Mouse (Mus musculus) lung, embryonic 14.5 days (tissue): ENCODE data around the gene Me3. TPM values are rescaled to one million over a fixed set of nuclear protein-coding genes. Genes with fewer than 3 reads are reported as not detected.

Experiments used
- ATAC-seq: fragments of 200-750 bp; cut with Nextera tagmentation; 2 replicates; pipeline ENCODE4 v1.8.0; 2017; ENCODE audit warnings: mild to moderate bottlenecking, moderate TSS enrichment, moderate library complexity; ENCODE audit not compliant: insufficient read depth
- DNase-seq: peaks from one replicate; pipeline ENCODE4 v3.0.0-alpha.2; 2015
- H3K27ac ChIP-seq: fragments of 300-500 bp; sonication (generic); 2 replicates; pipeline ENCODE4 v1.5.1; 2014; ENCODE audit warnings: low read depth, mild to moderate bottlenecking, moderate library complexity
- H3K27me3 ChIP-seq: fragments of 300-500 bp; sonication (generic); 2 replicates; pipeline ENCODE4 v1.6.1; 2014; ENCODE audit warnings: low read length, control low read depth; ENCODE audit not compliant: insufficient read depth
- H3K36me3 ChIP-seq: fragments of 300-500 bp; sonication (generic); 2 replicates; pipeline ENCODE4 v1.6.1; 2014; ENCODE audit warnings: control low read depth; ENCODE audit not compliant: insufficient read depth
- H3K4me1 ChIP-seq: fragments of 300-500 bp; sonication (generic); 2 replicates; pipeline ENCODE4 v1.6.1; 2014; ENCODE audit warnings: antibody characterized with exemption, control low read depth; ENCODE audit not compliant: insufficient read depth
- H3K4me2 ChIP-seq: fragments of 300-500 bp; sonication (generic); 2 replicates; pipeline ENCODE4 v1.6.1; 2014; ENCODE audit warnings: mild to moderate bottlenecking
- H3K4me3 ChIP-seq: fragments of 300-500 bp; sonication (generic); 2 replicates; pipeline ENCODE4 v1.5.1; 2014; ENCODE audit warnings: low read depth, low read length
- H3K9ac ChIP-seq: fragments of 300-500 bp; sonication (generic); 2 replicates; pipeline ENCODE4 v1.6.1; 2014
- H3K9me3 ChIP-seq: fragments of 300-500 bp; sonication (generic); 2 replicates; pipeline ENCODE4 v1.6.1; 2016; ENCODE audit warnings: low read depth, low read length, control low read depth
- CTCF ChIP-seq: IDR thresholded peaks from 2 replicates; pipeline ENCODE4 v1.5.1; 2016; ENCODE audit warnings: antibody characterized with exemption, low read depth
- WGBS: fragments of 180-500 bp; shearing (Covaris S2); extraction: QIAGEN DNeasy Blood & Tissue Kit; methylation state at CpG from one replicate; pipeline ENCODE4 v1.1.7; 2014; 5-methylcytosine and 5-hydroxymethylcytosine counted together
- polyA plus RNA-seq: library from polyadenylated mRNA; unstranded; fragments of >200 nt; fragmentation: Nextera tagmentation; extraction: Ambion mirVana; gene quantifications from 2 replicates; pipeline ENCODE4 v1.2.1, GENCODE M21; 2014

Me3 gene
- polyA plus RNA-seq, 1 experiment from 2014 or later, result 0.84 TPM

- 54% methylated on average over 6 of the region's 6 CpGs for WGBS
- TF ChIP-seq CTCF, result no peak
- ATAC-seq, result peak; percentile 63
- H3K36me3 ChIP-seq, result no peaks in the 10 kb centered on the region
- H3K9ac ChIP-seq, result no peak overlapping the region
- H3K9me3 ChIP-seq, result no peaks in the 10 kb centered on the region
- H3K27me3 ChIP-seq, result no peaks in the 10 kb centered on the region
- H3K4me2 ChIP-seq, result no peak overlapping the region
- DNase-seq, result peak; percentile 7
- no peaks in the 10 kb centered on the region for H3K4me1 ChIP-seq
- H3K4me3 ChIP-seq, result no peak overlapping the region
- H3K27ac ChIP-seq, result peak overlapping the region; percentile 30; the same call in 1 of the 2 replicates
Observed at GRCm38 (mm10) chr7:89640533-89640932, 8.3 kb downstream of the Me3 start.

GRCm38 (mm10) chr7:89640944-89641661, 8.9 kb downstream of the Me3 start:
- Histone ChIP-seq H3K36me3 (no peaks in the 10 kb centered on the region), H3K9me3 (no peaks in the 10 kb centered on the region), H3K4me1 (no peaks in the 10 kb centered on the region), H3K27me3 (no peaks in the 10 kb centered on the region), H3K4me2 (no peak overlapping the region), H3K27ac (peak overlapping the region; percentile 30; the same call in 1 of the 2 replicates), H3K4me3 (no peak overlapping the region), H3K9ac (no peak overlapping the region)
- 26% methylated on average over 8 of the region's 8 CpGs for WGBS
- peak; percentile 87 for ATAC-seq
- TF ChIP-seq CTCF, result no peak
- DNase-seq, result peak; percentile 63

GRCm38 (mm10) chr7:89645015-89645414, 12.8 kb downstream of the Me3 start:
- Histone ChIP-seq H3K9me3 (no peaks in the 10 kb centered on the region), H3K9ac (no peak overlapping the region), H3K4me3 (no peak overlapping the region), H3K27ac (no peak overlapping the region), H3K36me3 (no peaks in the 10 kb centered on the region), H3K27me3 (no peaks in the 10 kb centered on the region), H3K4me1 (no peaks in the 10 kb centered on the region), H3K4me2 (no peak overlapping the region)
- no peak for TF ChIP-seq CTCF
- DNase-seq (no peak), ATAC-seq (no peak)
- WGBS, result 39% methylated on average over 3 of the region's 3 CpGs

GRCm38 (mm10) chr7:89647864-89648263, 15.7 kb downstream of the Me3 start:
- Histone ChIP-seq H3K9me3 (no peaks in the 10 kb centered on the region), H3K4me3 (no peak overlapping the region), H3K27me3 (no peaks in the 10 kb centered on the region), H3K27ac (no peak overlapping the region), H3K4me1 (no peaks in the 10 kb centered on the region), H3K9ac (no peak overlapping the region), H3K4me2 (no peak overlapping the region), H3K36me3 (no peaks in the 10 kb centered on the region)
- no peak for ATAC-seq
- TF ChIP-seq CTCF, result no peak
- no peak for DNase-seq

GRCm38 (mm10) chr7:89657183-89657582, 25.0 kb downstream of the Me3 start:
- 78% methylated on average over 9 of the region's 9 CpGs for WGBS
- H3K27ac ChIP-seq, result no peak overlapping the region
- H3K36me3 ChIP-seq, result no peaks in the 10 kb centered on the region
- no peaks in the 10 kb centered on the region for H3K9me3 ChIP-seq
- DNase-seq (no peak), ATAC-seq (no peak)
- H3K4me3 ChIP-seq, result no peak overlapping the region
- H3K4me1 ChIP-seq, result no peaks in the 10 kb centered on the region
- H3K27me3 ChIP-seq, result no peaks in the 10 kb centered on the region
- no peak overlapping the region for H3K9ac ChIP-seq
- TF ChIP-seq CTCF, result no peak
- no peak overlapping the region for H3K4me2 ChIP-seq

GRCm38 (mm10) chr7:89657692-89658212, 25.6 kb downstream of the Me3 start:
- H3K4me1 ChIP-seq, result no peaks in the 10 kb centered on the region
- H3K9me3 ChIP-seq, result no peaks in the 10 kb centered on the region
- no peaks in the 10 kb centered on the region for H3K27me3 ChIP-seq
- ATAC-seq, result no peak
- no peaks in the 10 kb centered on the region for H3K36me3 ChIP-seq
- no peak for TF ChIP-seq CTCF
- no peak for DNase-seq
- WGBS, result 46% methylated on average over 7 of the region's 7 CpGs
- no peak overlapping the region for H3K4me2 ChIP-seq
- H3K4me3 ChIP-seq, result no peak overlapping the region
- H3K9ac ChIP-seq, result no peak overlapping the region
- no peak overlapping the region for H3K27ac ChIP-seq

GRCm38 (mm10) chr7:89664197-89664596, 32.0 kb downstream of the Me3 start:
- Histone ChIP-seq H3K9ac (no peak overlapping the region), H3K27me3 (no peaks in the 10 kb centered on the region), H3K36me3 (no peaks in the 10 kb centered on the region), H3K27ac (no peak overlapping the region), H3K9me3 (no peaks in the 10 kb centered on the region), H3K4me1 (no peaks in the 10 kb centered on the region), H3K4me3 (no peak overlapping the region), H3K4me2 (no peak overlapping the region)
- WGBS, result 62% methylated on average over 5 of the region's 5 CpGs
- no peak for ATAC-seq
- no peak for TF ChIP-seq CTCF
- no peak for DNase-seq
